10 mouse cellular contexts compared by ENCODE assay signal in genomic region chr15:83691901-83692361, GRCm38 (mm10). TPM values are rescaled to one million over a fixed set of nuclear protein-coding genes. Genes with fewer than 3 reads are reported as not detected.
DNase-seq lines count a peak whose midpoint lies in the region; ATAC-seq and TF ChIP-seq lines count a peak whose summit lies in the region.
"Had no signal": no experiment of that assay in that cellular context is flagged by ENCODE, and none has a peak within 500 bp of the region (broad histone marks: within the 10 kb centered on the region; RNA-seq: fewer than 3 reads in every experiment).

No protein-coding gene starts in this region.

- TF ChIP-seq EP300 in heart, postnatal 0 days (IDR thresholded peaks at IDR 0.05; ENCODE audit: low read depth), result no peak
- no peak for TF ChIP-seq EP300 in stomach, postnatal 0 days (optimal IDR thresholded peaks at IDR 0.05)

- no peak for DNase-seq in lung, postnatal 14 days
- peak; percentile 77 for DNase-seq in heart, postnatal 0 days (ENCODE audit: low spot score)
- no peak for DNase-seq in stomach, postnatal 0 days (ENCODE audit: low spot score)
- DNase-seq in left cerebral cortex, adult 11 months (ENCODE audit: low spot score), result no peak
- DNase-seq in adrenal gland, adult (ENCODE audit: inconsistent age in 2 of 2, low spot score in 1 of 2), result no peak
- DNase-seq: spleen, adult 18-20 months had no signal

- H3K4me1 ChIP-seq in forebrain, embryonic 12.5 days, result peaks cover 1% of the 10 kb centered on the region; the same call in 1 of the 2 replicates
- H3K4me1 ChIP-seq in forebrain, embryonic 15.5 days, result no peaks in the 10 kb centered on the region; the same call in 1 of the 2 replicates
- peaks cover 47% of the 10 kb centered on the region for H3K4me1 ChIP-seq in lung, embryonic 15.5 days
- peaks cover 13% of the 10 kb centered on the region for H3K4me1 ChIP-seq in heart, postnatal 0 days (ENCODE audit: control insufficient read depth, insufficient read depth)
- H3K4me1 ChIP-seq in stomach, postnatal 0 days (replicated peaks; ENCODE audit: control insufficient read depth, insufficient read depth), result 0 out of 2 replicates have a peak, but pooled peaks cover 4% of the 10 kb centered on the region

- H3K9me3 ChIP-seq in forebrain, embryonic 12.5 days, result no peaks in the 10 kb centered on the region
- no peaks in the 10 kb centered on the region for H3K9me3 ChIP-seq in forebrain, embryonic 15.5 days
- no peaks in the 10 kb centered on the region for H3K9me3 ChIP-seq in lung, embryonic 15.5 days
- no peaks in the 10 kb centered on the region for H3K9me3 ChIP-seq in heart, postnatal 0 days (replicated peaks; ENCODE audit: control insufficient read depth, low read length)
- H3K9me3 ChIP-seq in stomach, postnatal 0 days (ENCODE audit: control insufficient read depth, low read length), result no peaks in the 10 kb centered on the region

- 0 out of 2 replicates have a peak overlapping the region, but pooled peaks have one; percentile 8 for H3K27ac ChIP-seq in forebrain, embryonic 12.5 days
- no peak overlapping the region for H3K27ac ChIP-seq in forebrain, embryonic 15.5 days (replicated peaks)
- 0 out of 2 replicates have a peak overlapping the region, but pooled peaks have one; percentile 11 for H3K27ac ChIP-seq in lung, embryonic 15.5 days
- no peak overlapping the region for H3K27ac ChIP-seq in heart, postnatal 0 days (ENCODE audit: low read depth)
- no peak overlapping the region; the same call in 1 of the 2 replicates for H3K27ac ChIP-seq in stomach, postnatal 0 days (replicated peaks)

- peaks cover 9% of the 10 kb centered on the region for H3K36me3 ChIP-seq in forebrain, embryonic 12.5 days (replicated peaks)
- no peaks in the 10 kb centered on the region for H3K36me3 ChIP-seq in forebrain, embryonic 15.5 days
- H3K36me3 ChIP-seq in lung, embryonic 15.5 days, result no peaks in the 10 kb centered on the region
- H3K36me3 ChIP-seq in heart, postnatal 0 days (replicated peaks; ENCODE audit: control insufficient read depth, insufficient read depth, low read length), result no peaks in the 10 kb centered on the region
- H3K36me3 ChIP-seq in stomach, postnatal 0 days (ENCODE audit: control insufficient read depth, insufficient read depth, low read length), result no peaks in the 10 kb centered on the region

- H3K27me3 ChIP-seq in forebrain, embryonic 12.5 days, result no peaks in the 10 kb centered on the region
- H3K27me3 ChIP-seq in forebrain, embryonic 15.5 days, result no peaks in the 10 kb centered on the region
- no peaks in the 10 kb centered on the region for H3K27me3 ChIP-seq in lung, embryonic 15.5 days
- no peaks in the 10 kb centered on the region for H3K27me3 ChIP-seq in heart, postnatal 0 days (ENCODE audit: control insufficient read depth, insufficient read depth, low read length)
- no peaks in the 10 kb centered on the region for H3K27me3 ChIP-seq in stomach, postnatal 0 days (ENCODE audit: control insufficient read depth, insufficient read depth, low read length)

- ATAC-seq in forebrain, embryonic 12.5 days (ENCODE audit: low FRiP score), result no peak
- ATAC-seq in forebrain, embryonic 15.5 days (replicated peaks), result no peak
- ATAC-seq in lung, embryonic 15.5 days (ENCODE audit: borderline replicate concordance, extremely low read depth, low FRiP score, low TSS enrichment), result no peak
- peak; percentile 76 for ATAC-seq in heart, postnatal 0 days (ENCODE audit: insufficient read depth, low read depth)
- peak; percentile 39; the same call in 1 of the 2 replicates for ATAC-seq in stomach, postnatal 0 days (ENCODE audit: low FRiP score, low TSS enrichment)

- no peak overlapping the region for H3K9ac ChIP-seq in forebrain, embryonic 12.5 days
- H3K9ac ChIP-seq in forebrain, embryonic 15.5 days (replicated peaks), result no peak overlapping the region
- H3K9ac ChIP-seq in lung, embryonic 15.5 days, result no peak overlapping the region
- H3K9ac ChIP-seq in heart, postnatal 0 days (replicated peaks; ENCODE audit: low read depth, low read length), result no peak overlapping the region
- H3K9ac ChIP-seq in stomach, postnatal 0 days (ENCODE audit: low read length), result no peak overlapping the region

- TF ChIP-seq CTCF in heart, postnatal 0 days (IDR thresholded peaks at IDR 0.05; ENCODE audit: low read depth), result no peak
- TF ChIP-seq CTCF in stomach, postnatal 0 days (IDR thresholded peaks at IDR 0.05; ENCODE audit: low read depth), result no peak

- WGBS in forebrain, embryonic 12.5 days, result 73% methylated on average over 8 of the region's 8 CpGs
- 48% methylated on average over 8 of the region's 8 CpGs for WGBS in forebrain, embryonic 15.5 days
- 36% methylated on average over 8 of the region's 8 CpGs for WGBS in lung, embryonic 15.5 days
- WGBS in heart, postnatal 0 days, result 34% methylated on average over 8 of the region's 8 CpGs
- 43% methylated on average over 8 of the region's 8 CpGs for WGBS in stomach, postnatal 0 days

- no peak overlapping the region for H3K4me2 ChIP-seq in forebrain, embryonic 12.5 days
- no peak overlapping the region for H3K4me2 ChIP-seq in forebrain, embryonic 15.5 days (replicated peaks)
- no peak overlapping the region for H3K4me2 ChIP-seq in lung, embryonic 15.5 days
- H3K4me2 ChIP-seq in heart, postnatal 0 days (ENCODE audit: low read depth, low read length), result no peak overlapping the region
- H3K4me2 ChIP-seq in stomach, postnatal 0 days (replicated peaks; ENCODE audit: low read depth), result no peak overlapping the region

- no peak overlapping the region for H3K4me3 ChIP-seq in forebrain, embryonic 12.5 days (replicated peaks)
- no peak overlapping the region for H3K4me3 ChIP-seq in forebrain, embryonic 15.5 days
- no peak overlapping the region for H3K4me3 ChIP-seq in lung, embryonic 15.5 days
- H3K4me3 ChIP-seq in heart, postnatal 0 days (ENCODE audit: low read depth, low read length), result no peak overlapping the region
- H3K4me3 ChIP-seq in stomach, postnatal 0 days (ENCODE audit: low read depth, low read length), result no peak overlapping the region

RNA-seq across cellular contexts. Expression of gene Scube1, which starts 32.9 kb away (rescaled TPM):
- 17.9 and 20.4 TPM in 2 replicates for polyA plus RNA-seq in forebrain, embryonic 12.5 days (2016; fragmentation: Nextera tagmentation; extraction: Ambion mirVana)
- 17.9 and 20.9 TPM in 2 replicates for polyA plus RNA-seq in forebrain, embryonic 15.5 days (2015; fragmentation: Nextera tagmentation; extraction: Ambion mirVana)
- polyA plus RNA-seq in lung, embryonic 15.5 days (2015; fragmentation: Nextera tagmentation; extraction: Ambion mirVana), result 4.2 and 4.6 TPM in 2 replicates
- total RNA-seq in heart, postnatal 0 days (2014; rRNA removed; ENCODE audit: low replicate concordance), result 1.3 and 4.3 TPM in 2 replicates
- 1.6 and 1.9 TPM in 2 replicates for polyA plus RNA-seq in heart, postnatal 0 days (2015; fragmentation: Nextera tagmentation; extraction: Ambion mirVana)
- 5.0 and 5.5 TPM in 2 replicates for polyA plus RNA-seq in stomach, postnatal 0 days (2015; fragmentation: Nextera tagmentation; extraction: Ambion mirVana)
- total RNA-seq: megakaryocyte progenitor cell, adult 5-6 weeks had no signal

Comparison
In these comparisons a context has a peak if more than half of its experiments do, and no peak if none do; other contexts are left out.
1. H3K27ac ChIP-seq: peak in forebrain, embryonic 12.5 days (single experiment) and lung, embryonic 15.5 days (single experiment); none in forebrain, embryonic 15.5 days (single experiment), heart, postnatal 0 days (single experiment) and stomach, postnatal 0 days (single experiment).
2. ATAC-seq: peak in heart, postnatal 0 days (single experiment) and stomach, postnatal 0 days (single experiment); none in forebrain, embryonic 12.5 days (single experiment), forebrain, embryonic 15.5 days (single experiment) and lung, embryonic 15.5 days (single experiment).